Mouse (Mus musculus): Measurements from ENCODE around the gene Olfr1484. TPM values are rescaled to one million over a fixed set of nuclear protein-coding genes. Genes with fewer than 3 reads are reported as not detected.

The Olfr1484 gene
- polyA plus RNA-seq (2014; fragmentation: Illumina TruSeq; extraction: RNeasy Lipid Tissue Mini Kit (QIAGEN cat#74804); ENCODE audit: low replicate concordance) = not detected

DNA sequence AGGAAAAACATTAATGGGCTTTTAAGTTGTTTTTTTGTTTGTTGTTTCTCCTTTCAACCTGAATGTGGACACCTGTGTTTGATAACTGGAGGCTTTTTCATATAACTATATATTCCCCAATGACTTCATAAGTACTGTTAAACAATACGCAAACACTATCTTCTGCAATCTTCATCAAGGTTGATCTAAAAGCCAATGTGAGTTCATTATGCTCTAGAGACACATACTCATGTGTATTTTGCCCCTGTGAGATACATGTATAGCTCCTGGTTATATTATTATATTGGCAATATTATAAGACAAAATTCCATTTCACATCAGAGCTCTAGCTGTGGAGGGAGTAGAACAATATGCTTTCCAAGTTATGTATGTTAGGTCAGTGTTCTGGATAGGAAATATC is at the start of gene Olfr1484:
Gene Olfr1484 (plus strand): TSS at position 301 of the 400 bp plus-strand sequence.

DNA sequence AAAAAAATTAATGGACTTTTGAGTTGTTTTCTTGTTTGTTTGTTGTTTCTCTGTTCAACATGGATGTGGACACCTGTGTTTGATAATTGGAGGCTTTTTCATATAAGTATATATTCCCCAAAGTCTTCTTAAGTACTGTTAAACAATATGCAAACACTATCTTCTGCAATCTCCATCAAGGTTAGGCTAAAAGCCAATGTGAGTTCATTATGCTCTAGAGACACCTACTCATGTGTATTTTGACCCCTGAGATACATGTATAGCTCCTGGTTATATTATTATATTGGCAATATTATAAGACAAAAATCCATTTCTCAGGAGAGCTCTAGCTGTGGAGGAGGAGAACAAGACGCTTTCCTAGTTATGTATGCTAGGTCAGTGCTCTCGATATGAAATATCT is 33.8 kb downstream of the Olfr1484 start, which contains the start of gene Olfr1487:
Gene Olfr1487 (plus strand): TSS at position 301 of the 400 bp plus-strand sequence.

DNA sequence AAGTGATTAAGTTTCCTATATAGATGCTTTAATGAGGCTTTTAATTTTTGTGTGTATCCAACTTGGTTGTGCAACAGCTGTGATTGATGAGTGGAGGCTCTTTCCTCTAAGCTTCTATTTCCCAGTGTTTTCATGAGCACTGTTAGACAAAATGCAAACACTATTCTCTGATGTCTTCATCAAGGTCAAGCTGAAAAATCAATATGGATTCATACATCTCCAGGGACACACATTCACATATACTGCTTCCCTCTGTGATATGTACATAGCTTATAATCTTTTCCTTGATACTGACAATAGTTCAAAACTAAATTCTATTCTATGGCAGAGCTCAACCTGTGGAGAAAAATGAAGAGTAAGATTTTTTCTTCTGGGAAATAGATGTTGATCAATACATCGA is 48.0 kb downstream of the Olfr1484 start, which contains the start of gene Olfr1489:
Gene Olfr1489 (plus strand): TSS at position 301 of the 400 bp plus-strand sequence.

Other genes with a start within 250 kb of the Olfr1484 start
- gene Olfr1466, start 244.6 kb upstream of the Olfr1484 start, polyA plus RNA-seq (2014; fragmentation: Illumina TruSeq; extraction: RNeasy Lipid Tissue Mini Kit (QIAGEN cat#74804); ENCODE audit: low replicate concordance) = not detected
- gene Olfr1467, start 221.3 kb upstream of the Olfr1484 start, polyA plus RNA-seq (2014; fragmentation: Illumina TruSeq; extraction: RNeasy Lipid Tissue Mini Kit (QIAGEN cat#74804); ENCODE audit: low replicate concordance) = not detected
- not detected for gene Olfr1469, start 175.7 kb upstream of the Olfr1484 start, polyA plus RNA-seq (2014; fragmentation: Illumina TruSeq; extraction: RNeasy Lipid Tissue Mini Kit (QIAGEN cat#74804); ENCODE audit: low replicate concordance)
- gene Olfr1471, start 140.1 kb upstream of the Olfr1484 start, polyA plus RNA-seq (2014; fragmentation: Illumina TruSeq; extraction: RNeasy Lipid Tissue Mini Kit (QIAGEN cat#74804); ENCODE audit: low replicate concordance) = not detected
- gene Olfr1472, start 127.4 kb upstream of the Olfr1484 start, polyA plus RNA-seq (2014; fragmentation: Illumina TruSeq; extraction: RNeasy Lipid Tissue Mini Kit (QIAGEN cat#74804); ENCODE audit: low replicate concordance) = not detected
- not detected for gene Olfr1474, start 113.9 kb upstream of the Olfr1484 start, polyA plus RNA-seq (2014; fragmentation: Illumina TruSeq; extraction: RNeasy Lipid Tissue Mini Kit (QIAGEN cat#74804); ENCODE audit: low replicate concordance)
- gene Olfr1475, start 103.3 kb upstream of the Olfr1484 start, polyA plus RNA-seq (2014; fragmentation: Illumina TruSeq; extraction: RNeasy Lipid Tissue Mini Kit (QIAGEN cat#74804); ENCODE audit: low replicate concordance) = not detected
- gene Olfr1477, start 83.0 kb upstream of the Olfr1484 start, polyA plus RNA-seq (2014; fragmentation: Illumina TruSeq; extraction: RNeasy Lipid Tissue Mini Kit (QIAGEN cat#74804); ENCODE audit: low replicate concordance) = not detected
- not detected for gene Olfr1480, start 55.6 kb upstream of the Olfr1484 start, polyA plus RNA-seq (2014; fragmentation: Illumina TruSeq; extraction: RNeasy Lipid Tissue Mini Kit (QIAGEN cat#74804); ENCODE audit: low replicate concordance)
- gene Olfr1487, start 33.9 kb downstream of the Olfr1484 start, polyA plus RNA-seq (2014; fragmentation: Illumina TruSeq; extraction: RNeasy Lipid Tissue Mini Kit (QIAGEN cat#74804); ENCODE audit: low replicate concordance) = not detected
- gene Olfr1489, start 48.1 kb downstream of the Olfr1484 start, polyA plus RNA-seq (2014; fragmentation: Illumina TruSeq; extraction: RNeasy Lipid Tissue Mini Kit (QIAGEN cat#74804); ENCODE audit: low replicate concordance) = not detected
- gene Olfr1490, start 67.6 kb downstream of the Olfr1484 start, polyA plus RNA-seq (2014; fragmentation: Illumina TruSeq; extraction: RNeasy Lipid Tissue Mini Kit (QIAGEN cat#74804); ENCODE audit: low replicate concordance) = not detected
- not detected for gene Olfr1491, start 113.8 kb downstream of the Olfr1484 start, polyA plus RNA-seq (2014; fragmentation: Illumina TruSeq; extraction: RNeasy Lipid Tissue Mini Kit (QIAGEN cat#74804); ENCODE audit: low replicate concordance)
- not detected for gene Olfr1493-ps1, start 139.8 kb downstream of the Olfr1484 start, polyA plus RNA-seq (2014; fragmentation: Illumina TruSeq; extraction: RNeasy Lipid Tissue Mini Kit (QIAGEN cat#74804); ENCODE audit: low replicate concordance)
- not detected for gene Olfr1494, start 156.2 kb downstream of the Olfr1484 start, polyA plus RNA-seq (2014; fragmentation: Illumina TruSeq; extraction: RNeasy Lipid Tissue Mini Kit (QIAGEN cat#74804); ENCODE audit: low replicate concordance)
- not detected for gene Olfr1495, start 181.1 kb downstream of the Olfr1484 start, polyA plus RNA-seq (2014; fragmentation: Illumina TruSeq; extraction: RNeasy Lipid Tissue Mini Kit (QIAGEN cat#74804); ENCODE audit: low replicate concordance)
- gene Olfr1496, start 194.4 kb downstream of the Olfr1484 start, polyA plus RNA-seq (2014; fragmentation: Illumina TruSeq; extraction: RNeasy Lipid Tissue Mini Kit (QIAGEN cat#74804); ENCODE audit: low replicate concordance) = not detected
- gene Olfr1497, start 214.7 kb downstream of the Olfr1484 start, polyA plus RNA-seq (2014; fragmentation: Illumina TruSeq; extraction: RNeasy Lipid Tissue Mini Kit (QIAGEN cat#74804); ENCODE audit: low replicate concordance) = not detected
- not detected for gene Olfr1499, start 235.9 kb downstream of the Olfr1484 start, polyA plus RNA-seq (2014; fragmentation: Illumina TruSeq; extraction: RNeasy Lipid Tissue Mini Kit (QIAGEN cat#74804); ENCODE audit: low replicate concordance)
- not detected for gene Olfr1500, start 247.0 kb downstream of the Olfr1484 start, polyA plus RNA-seq (2014; fragmentation: Illumina TruSeq; extraction: RNeasy Lipid Tissue Mini Kit (QIAGEN cat#74804); ENCODE audit: low replicate concordance)

Measured in small intestine, adult 10 weeks (tissue).